Mouse (Mus musculus) midbrain, embryonic 11.5 days (tissue): ENCODE measurements around the gene Fam76b. TPM values are rescaled to one million over a fixed set of nuclear protein-coding genes. Genes with fewer than 3 reads are reported as not detected.

ENCODE experiments used
- ATAC-seq: fragments of 200-750 bp; cut with Nextera tagmentation; 2 replicates; pipeline ENCODE4 v1.8.0; 2017; ENCODE audit warnings: moderate TSS enrichment, moderate library complexity; ENCODE audit not compliant: low FRiP score
- DNase-seq: peaks from one replicate; pipeline ENCODE4 v3.0.0; 2015; ENCODE audit warnings: low spot score; ENCODE audit errors: missing footprints
- H3K27ac ChIP-seq: fragments of 300-500 bp; sonication (generic); 2 replicates; pipeline ENCODE4 v1.5.1; 2014; ENCODE audit warnings: low read depth, low read length
- H3K27me3 ChIP-seq: fragments of 300-500 bp; sonication (generic); 2 replicates; pipeline ENCODE4 v1.6.1; 2014; ENCODE audit warnings: mild to moderate bottlenecking, low read length, moderate library complexity, mixed read lengths; ENCODE audit not compliant: control insufficient read depth, insufficient read depth
- H3K36me3 ChIP-seq: fragments of 300-500 bp; sonication (generic); 2 replicates; pipeline ENCODE4 v1.6.1; 2014; ENCODE audit warnings: mild to moderate bottlenecking, low read length, moderate library complexity, mixed read lengths; ENCODE audit not compliant: control insufficient read depth, insufficient read depth
- H3K4me1 ChIP-seq: fragments of 300-500 bp; sonication (generic); 2 replicates; pipeline ENCODE4 v1.6.1; 2014; ENCODE audit warnings: low read length; ENCODE audit not compliant: control insufficient read depth, insufficient read depth
- H3K4me2 ChIP-seq: fragments of 300-500 bp; sonication (generic); 2 replicates; pipeline ENCODE4 v1.6.1; 2014; ENCODE audit warnings: mild to moderate bottlenecking, moderate library complexity
- H3K4me3 ChIP-seq: fragments of 300-500 bp; sonication (generic); 2 replicates; pipeline ENCODE4 v1.5.1; 2014; ENCODE audit warnings: low read depth, low read length
- H3K9ac ChIP-seq: fragments of 300-500 bp; sonication (generic); 2 replicates; pipeline ENCODE4 v1.6.1; 2014; ENCODE audit warnings: low read length
- H3K9me3 ChIP-seq: fragments of 300-500 bp; sonication (generic); 2 replicates; pipeline ENCODE4 v1.6.1; 2016; ENCODE audit warnings: low read length; ENCODE audit not compliant: control insufficient read depth
- WGBS: fragments of 180-500 bp; shearing (Covaris S2); extraction: QIAGEN DNeasy Blood & Tissue Kit; methylation state at CpG from one replicate; pipeline ENCODE4 v1.1.7; 2014; 5-methylcytosine and 5-hydroxymethylcytosine counted together
- polyA plus RNA-seq: library from polyadenylated mRNA; unstranded; fragments of >200 nt; fragmentation: Nextera tagmentation; extraction: Ambion mirVana; gene quantifications from 2 replicates; pipeline ENCODE4 v1.2.1, GENCODE M21; 2014

Gene Fam76b
- polyA plus RNA-seq, 1 experiment from 2014 or later = 28.9 TPM

DNA sequence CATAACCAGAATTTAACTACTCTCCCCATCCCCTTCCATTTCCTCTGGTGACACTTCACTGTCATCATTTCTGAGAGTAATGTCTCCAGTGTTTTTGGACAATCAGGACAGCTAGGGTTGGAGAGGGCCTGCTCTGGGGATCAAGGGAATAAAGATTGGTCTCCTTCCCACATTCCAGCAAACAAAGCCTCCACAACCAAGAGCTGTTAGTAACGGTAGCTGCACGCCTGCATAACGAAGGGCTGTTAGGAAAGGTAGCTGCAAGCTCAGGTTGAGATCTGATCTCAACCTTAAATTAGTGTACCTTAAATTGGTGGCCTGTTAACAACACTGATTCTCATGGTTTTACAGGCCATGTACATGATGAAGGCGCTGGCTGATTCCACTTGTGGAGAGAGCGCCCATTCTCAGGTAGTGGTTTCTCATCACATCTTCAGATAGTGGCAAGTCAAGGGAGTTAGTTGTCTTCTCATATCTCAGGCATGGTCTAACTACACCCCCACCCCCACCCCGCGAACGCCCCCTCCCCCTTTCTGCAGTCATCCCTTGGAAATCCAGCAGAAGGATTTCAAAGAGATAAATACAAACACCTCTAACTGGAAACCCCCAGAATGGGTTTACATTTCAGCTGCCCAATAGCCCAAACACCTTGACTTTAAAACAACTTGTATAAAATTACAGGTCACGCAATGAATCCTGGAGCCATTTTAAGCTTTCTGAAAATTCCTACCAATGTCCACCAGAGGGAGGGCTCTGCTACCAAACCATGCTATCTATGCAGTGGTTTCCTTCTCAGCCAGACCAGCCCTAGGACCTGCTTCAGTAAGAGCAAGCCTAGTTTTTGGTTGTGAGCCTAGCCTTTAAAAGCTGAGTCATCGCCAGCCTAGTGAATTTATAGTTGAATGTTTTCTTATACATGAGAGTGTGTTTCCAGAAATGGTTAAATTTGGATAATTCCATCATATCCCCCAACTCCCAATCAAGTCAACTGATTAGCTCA is 21.3 kb downstream of the Fam76b start:
- WGBS = 79% methylated on average over 10 of the region's 10 CpGs
- H3K27ac ChIP-seq = no peak overlapping the region

DNA sequence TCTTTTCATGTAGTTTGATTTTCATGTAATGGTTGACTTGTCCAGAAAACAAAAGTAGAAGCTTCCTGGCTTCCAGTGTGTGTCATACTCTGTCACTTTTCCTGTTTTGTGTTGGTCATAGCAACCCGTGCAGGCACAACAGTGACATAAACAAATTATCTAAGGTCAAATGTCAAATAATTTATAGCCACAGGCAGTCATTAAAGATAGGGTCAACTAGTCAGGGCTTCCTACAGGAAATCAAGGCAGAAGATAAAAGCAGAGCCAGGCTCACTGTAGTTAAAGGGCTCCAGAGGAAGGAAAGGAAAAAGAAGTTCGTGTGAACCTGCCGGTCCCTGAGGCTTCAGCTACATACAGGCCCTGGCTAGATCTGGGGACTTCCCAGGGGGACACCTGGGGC is 26.4 kb downstream of the Fam76b start:
- Histone ChIP-seq H3K4me3 (no peak overlapping the region), H3K27ac (no peak overlapping the region), H3K27me3 (no peaks in the 10 kb centered on the region), H3K4me2 (no peak overlapping the region), H3K4me1 (no peaks in the 10 kb centered on the region), H3K9ac (no peak overlapping the region), H3K9me3 (no peaks in the 10 kb centered on the region), H3K36me3 (no peaks in the 10 kb centered on the region)
- no peak for DNase-seq
- no peak for ATAC-seq
- WGBS = 89% methylated on average over 3 of the region's 3 CpGs

More for the DNA sequence above, 21.3 kb downstream of the Fam76b start:
- H3K9me3 ChIP-seq = no peaks in the 10 kb centered on the region
- no peaks in the 10 kb centered on the region for H3K4me1 ChIP-seq
- no peak overlapping the region for H3K4me2 ChIP-seq
- peak; percentile 81 for DNase-seq
- H3K4me3 ChIP-seq = no peak overlapping the region
- no peaks in the 10 kb centered on the region for H3K27me3 ChIP-seq
- no peaks in the 10 kb centered on the region for H3K36me3 ChIP-seq
- peak; percentile 75; the same call in 1 of the 2 replicates for ATAC-seq
- no peak overlapping the region for H3K9ac ChIP-seq

DNA sequence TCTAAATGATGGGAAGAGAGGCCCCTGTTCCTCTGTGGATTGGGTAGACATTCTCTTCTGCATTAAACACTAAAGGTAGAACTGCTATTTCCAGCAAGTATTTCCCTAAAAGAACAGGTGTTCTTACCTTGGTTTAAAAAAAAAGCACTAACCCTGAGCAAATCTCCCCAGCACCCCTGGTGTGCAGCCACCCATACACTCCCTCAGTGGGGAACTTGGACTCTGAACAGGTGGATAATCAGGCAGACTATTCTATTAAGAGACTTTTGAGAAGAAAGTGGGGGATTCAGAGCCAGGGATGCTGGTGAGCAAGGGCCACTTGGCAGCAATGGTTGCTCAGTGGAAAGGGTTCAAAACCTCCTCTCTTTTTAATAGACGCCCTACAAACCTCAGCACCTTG is 28.7 kb downstream of the Fam76b start:
- Histone ChIP-seq H3K4me1 (no peaks in the 10 kb centered on the region), H3K27me3 (no peaks in the 10 kb centered on the region), H3K27ac (no peak overlapping the region), H3K4me3 (no peak overlapping the region), H3K4me2 (no peak overlapping the region), H3K9me3 (no peaks in the 10 kb centered on the region), H3K9ac (no peak overlapping the region), H3K36me3 (no peaks in the 10 kb centered on the region)
- peak; percentile 66 for DNase-seq
- no peak for ATAC-seq
- WGBS = 62% methylated on average over 1 of the region's 1 CpGs

DNA sequence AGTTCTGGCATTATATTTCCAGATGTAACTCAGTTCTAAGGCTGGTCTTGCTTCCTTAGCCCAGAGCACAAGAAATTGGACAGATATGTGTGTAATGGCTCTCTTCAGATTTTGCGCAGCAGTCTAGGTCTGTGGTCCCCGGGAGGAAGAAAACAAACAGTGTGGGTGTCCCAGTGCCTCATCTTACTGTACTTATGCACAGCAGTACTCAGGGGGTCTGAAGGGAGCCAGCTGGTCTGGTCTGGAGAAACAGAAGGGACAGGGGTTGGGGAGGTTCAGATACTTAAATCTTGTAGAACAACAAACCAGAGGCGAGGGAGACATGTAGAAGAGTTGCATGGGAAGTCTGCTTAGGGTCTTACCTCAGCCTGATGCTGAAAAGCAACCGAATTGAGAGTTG is 29.3 kb downstream of the Fam76b start:
- H3K4me1 ChIP-seq = no peaks in the 10 kb centered on the region
- H3K36me3 ChIP-seq = no peaks in the 10 kb centered on the region
- DNase-seq = peak; percentile 19
- no peak overlapping the region for H3K4me3 ChIP-seq
- WGBS = 81% methylated on average over 4 of the region's 4 CpGs
- no peak for ATAC-seq
- no peak overlapping the region for H3K9ac ChIP-seq
- H3K9me3 ChIP-seq = no peaks in the 10 kb centered on the region
- no peak overlapping the region for H3K4me2 ChIP-seq
- no peak overlapping the region for H3K27ac ChIP-seq
- H3K27me3 ChIP-seq = no peaks in the 10 kb centered on the region

DNA sequence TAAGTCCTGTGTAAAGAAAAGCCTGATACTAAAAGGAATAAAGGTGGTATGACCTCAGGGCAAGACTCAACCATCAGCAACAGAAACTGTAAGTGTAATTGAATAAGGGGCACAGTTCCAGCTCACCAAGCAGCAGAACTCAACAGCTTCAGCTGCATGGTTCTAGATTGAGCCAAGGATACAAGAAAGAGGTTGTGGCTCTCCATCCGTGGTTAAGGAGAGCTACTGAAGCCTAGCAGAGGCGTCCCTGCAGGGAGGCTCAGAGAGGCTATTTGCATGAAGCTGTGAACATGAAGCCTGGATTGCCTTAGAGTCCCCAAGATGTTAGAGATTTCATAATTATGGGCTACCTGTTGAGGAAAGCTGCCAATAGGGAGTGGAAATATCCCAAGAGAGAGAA is 40.1 kb downstream of the Fam76b start:
- H3K9ac ChIP-seq = no peak overlapping the region

DNA sequence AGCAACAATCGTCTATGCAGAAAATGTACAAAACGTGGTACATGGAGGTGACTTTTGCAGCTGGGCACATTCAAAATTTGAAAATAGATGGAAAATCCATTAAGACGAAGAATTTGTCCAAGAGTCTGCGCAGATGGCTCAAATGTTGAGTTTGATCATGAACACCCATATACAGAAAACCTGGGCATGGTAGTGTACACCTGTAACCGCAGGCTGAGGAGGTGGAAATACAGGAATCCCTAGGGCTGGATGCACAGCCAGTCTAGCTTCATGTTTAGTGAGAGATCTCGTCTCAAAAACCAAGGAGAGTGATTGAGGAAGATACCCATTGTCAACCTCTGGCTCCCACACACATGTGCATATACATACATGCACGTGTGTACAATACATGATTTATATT is 44.1 kb downstream of the Fam76b start:
- no peak overlapping the region for H3K4me2 ChIP-seq
- H3K27me3 ChIP-seq = no peaks in the 10 kb centered on the region
- H3K27ac ChIP-seq = no peak overlapping the region
- 88% methylated on average over 7 of the region's 7 CpGs for WGBS
- no peaks in the 10 kb centered on the region for H3K9me3 ChIP-seq
- no peaks in the 10 kb centered on the region for H3K4me1 ChIP-seq
- H3K4me3 ChIP-seq = no peak overlapping the region
- no peak overlapping the region for H3K9ac ChIP-seq
- DNase-seq (peak; percentile 54), ATAC-seq (no peak)
- H3K36me3 ChIP-seq = no peaks in the 10 kb centered on the region

More for the DNA sequence above, 40.1 kb downstream of the Fam76b start:
- no peaks in the 10 kb centered on the region for H3K4me1 ChIP-seq
- H3K27me3 ChIP-seq = no peaks in the 10 kb centered on the region
- H3K9me3 ChIP-seq = no peaks in the 10 kb centered on the region
- H3K27ac ChIP-seq = no peak overlapping the region
- WGBS = 64% methylated on average over 2 of the region's 2 CpGs
- no peak for ATAC-seq
- no peak overlapping the region for H3K4me2 ChIP-seq
- H3K36me3 ChIP-seq = no peaks in the 10 kb centered on the region
- peak; percentile 2 for DNase-seq
- H3K4me3 ChIP-seq = no peak overlapping the region

DNA sequence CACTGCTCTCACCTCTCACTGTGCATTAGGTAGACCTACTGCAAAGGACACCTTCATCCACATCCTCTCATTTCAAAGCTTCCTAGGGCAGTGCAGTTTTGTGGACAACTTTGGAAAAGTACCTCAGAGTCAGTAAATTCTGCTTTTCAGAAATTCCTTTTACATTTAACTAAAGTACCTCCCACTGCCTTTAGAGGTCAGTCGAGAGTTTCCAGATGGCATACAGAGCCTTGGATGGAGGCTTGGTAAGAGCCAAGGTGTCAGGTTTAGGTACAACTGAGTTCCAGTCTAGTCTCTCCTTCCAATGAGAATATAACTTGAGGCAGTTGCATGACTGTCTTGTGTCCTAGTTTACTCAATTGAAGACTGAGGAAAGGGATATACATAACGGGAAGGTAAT is 46.8 kb downstream of the Fam76b start:
- no peaks in the 10 kb centered on the region for H3K9me3 ChIP-seq
- ATAC-seq = no peak
- H3K4me3 ChIP-seq = no peak overlapping the region
- H3K9ac ChIP-seq = no peak overlapping the region
- H3K36me3 ChIP-seq = no peaks in the 10 kb centered on the region
- 53% methylated on average over 2 of the region's 2 CpGs for WGBS
- no peak overlapping the region for H3K27ac ChIP-seq
- H3K4me2 ChIP-seq = no peak overlapping the region
- H3K27me3 ChIP-seq = no peaks in the 10 kb centered on the region
- no peaks in the 10 kb centered on the region for H3K4me1 ChIP-seq
- peak; percentile 77 for DNase-seq

DNA sequence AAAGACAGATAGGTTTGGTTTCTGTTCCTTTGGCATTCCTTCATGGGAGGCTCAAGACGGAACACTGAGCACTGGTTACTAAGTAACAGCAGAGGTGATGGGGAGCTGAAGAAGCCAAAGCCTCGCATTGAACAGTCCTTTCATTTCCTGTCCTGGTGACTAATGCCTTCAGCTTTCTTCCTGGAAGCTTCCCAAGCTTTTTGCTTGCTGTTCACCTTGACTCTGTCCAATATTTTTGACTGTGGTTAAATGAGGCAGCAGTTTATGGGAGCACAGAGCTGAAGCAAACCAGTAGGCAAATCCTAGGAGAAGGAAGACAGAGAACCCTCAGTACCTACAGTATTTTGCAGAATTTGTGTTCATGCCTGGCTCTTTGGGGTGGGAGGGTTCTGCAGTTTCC is 47.8 kb downstream of the Fam76b start:
- 69% methylated on average over 2 of the region's 2 CpGs for WGBS
- DNase-seq = no peak
- Histone ChIP-seq H3K4me1 (no peaks in the 10 kb centered on the region), H3K36me3 (no peaks in the 10 kb centered on the region), H3K27me3 (no peaks in the 10 kb centered on the region), H3K9ac (no peak overlapping the region), H3K4me3 (no peak overlapping the region), H3K4me2 (no peak overlapping the region), H3K27ac (no peak overlapping the region), H3K9me3 (no peaks in the 10 kb centered on the region)
- ATAC-seq = no peak

DNA sequence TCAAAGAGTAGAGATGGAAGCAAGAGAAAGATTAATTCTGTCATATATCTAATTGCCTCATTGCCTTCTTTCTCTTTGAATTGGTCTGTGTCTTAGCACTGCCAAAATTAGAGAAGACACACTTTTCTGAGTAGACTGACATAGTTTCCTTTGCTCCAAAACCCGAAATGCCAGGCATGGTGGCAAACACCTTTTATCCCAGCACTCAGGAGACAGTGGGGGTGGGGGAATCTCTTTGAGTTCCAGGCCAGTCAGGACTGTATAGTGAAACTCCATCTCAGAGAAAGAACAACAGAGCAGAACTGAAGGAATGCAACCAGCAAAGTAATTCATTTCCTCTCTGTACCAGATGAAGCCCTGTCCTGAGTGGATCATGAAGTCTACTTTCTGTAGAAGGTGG is 53.2 kb downstream of the Fam76b start:
- 82% methylated on average over 1 of the region's 1 CpGs for WGBS
- Histone ChIP-seq H3K27ac (no peak overlapping the region), H3K9ac (no peak overlapping the region), H3K9me3 (no peaks in the 10 kb centered on the region), H3K4me3 (no peak overlapping the region), H3K4me2 (no peak overlapping the region), H3K4me1 (no peaks in the 10 kb centered on the region), H3K36me3 (no peaks in the 10 kb centered on the region), H3K27me3 (no peaks in the 10 kb centered on the region)
- DNase-seq (peak; percentile 66), ATAC-seq (no peak)
